Mouse (Mus musculus): ENCODE measurements at regions not wholly inside any gene's neighbourhood (a gene's known extent, or its start where the extent isn't known, plus 50 kb on each side); places are given as distances from the start of the nearest gene placed in this dataset.

- TF ChIP-seq CTCF (IDR thresholded peaks at IDR 0.05; ENCODE audit: borderline replicate concordance, extremely low read depth, insufficient read depth, insufficient read length) = no peak
- no peak for TF ChIP-seq POLR2A (IDR thresholded peaks at IDR 0.05; ENCODE audit: borderline replicate concordance, extremely low read depth, insufficient read depth, insufficient read length, poor library complexity, severe bottlenecking)
Measured at GRCm38 (mm10) chr1:184487409-184487808, 245.0 kb downstream of the Hlx start.

Data from brain, embryonic 14.5 days (tissue).